Mouse (Mus musculus): ENCODE data around the gene Thoc3. TPM values are rescaled to one million over a fixed set of nuclear protein-coding genes. Genes with fewer than 3 reads are reported as not detected.

Thoc3 gene
- polyA plus RNA-seq, 1 experiment from 2014 or later, result 62.0 TPM

DNA sequence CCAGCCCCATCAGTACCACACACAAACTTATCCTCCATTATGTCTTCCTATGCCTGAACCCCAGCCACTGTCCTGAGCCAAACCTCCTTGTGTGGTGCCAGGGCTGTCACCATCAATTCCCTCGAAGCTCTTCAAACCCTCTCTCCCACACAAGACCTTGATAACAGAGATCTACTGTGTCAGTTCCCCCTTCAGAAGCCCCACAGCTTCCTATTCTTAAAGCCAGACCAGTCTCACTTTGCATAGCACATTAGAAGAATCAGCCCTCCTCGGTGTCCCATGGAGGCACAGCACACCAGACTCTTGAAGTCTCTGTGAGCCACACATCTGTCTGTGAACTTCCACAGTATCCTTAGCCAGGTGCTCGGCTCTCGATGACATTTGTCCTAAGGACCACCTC lies 55.9 kb downstream of the Thoc3 start:
- ATAC-seq (replicated peaks; ENCODE audit: insufficient number of reproducible peaks, insufficient read depth, low FRiP score, low read depth), result no peak
- H3K4me2 ChIP-seq, result no peak overlapping the region
- peaks cover 7% of the 10 kb centered on the region for H3K4me1 ChIP-seq (replicated peaks)
- 54% methylated on average over 4 of the region's 4 CpGs for WGBS
- H3K27ac ChIP-seq, result no peak overlapping the region
- no peaks in the 10 kb centered on the region; the same call in 1 of the 2 replicates for H3K27me3 ChIP-seq
- H3K9me3 ChIP-seq (replicated peaks), result no peaks in the 10 kb centered on the region
- H3K9ac ChIP-seq, result no peak overlapping the region
- no peak overlapping the region for H3K4me3 ChIP-seq
- no peaks in the 10 kb centered on the region for H3K36me3 ChIP-seq

DNA sequence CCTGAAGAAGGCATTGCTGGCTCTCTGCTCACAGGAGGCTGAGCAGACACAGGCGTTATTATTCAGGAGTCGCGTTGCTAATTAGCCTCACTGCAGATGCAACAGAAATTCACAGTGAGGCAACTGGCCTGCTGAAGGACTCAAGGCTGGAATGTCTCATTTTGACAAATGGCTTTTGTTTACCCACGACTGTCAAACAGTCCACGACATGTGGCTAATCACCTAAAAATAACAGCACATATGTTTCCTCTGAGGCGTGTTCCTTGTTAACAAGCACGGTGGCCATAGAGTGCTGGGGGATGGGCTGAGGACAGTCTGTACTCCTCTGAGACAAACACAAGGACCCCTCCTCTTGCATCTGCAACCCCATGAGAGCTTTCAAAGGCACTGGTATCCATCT lies 56.4 kb downstream of the Thoc3 start:
- Histone ChIP-seq H3K4me2 (no peak overlapping the region), H3K9ac (no peak overlapping the region), H3K27ac (no peak overlapping the region), H3K4me1 (replicated peaks) (peaks cover 7% of the 10 kb centered on the region), H3K9me3 (replicated peaks) (no peaks in the 10 kb centered on the region), H3K36me3 (no peaks in the 10 kb centered on the region), H3K4me3 (no peak overlapping the region), H3K27me3 (no peaks in the 10 kb centered on the region; the same call in 1 of the 2 replicates)
- ATAC-seq (replicated peaks; ENCODE audit: insufficient number of reproducible peaks, insufficient read depth, low FRiP score, low read depth), result no peak
- 11% methylated on average over 7 of the region's 7 CpGs for WGBS

- Histone ChIP-seq H3K36me3 (no peaks in the 10 kb centered on the region), H3K4me3 (no peak overlapping the region), H3K9ac (no peak overlapping the region), H3K9me3 (replicated peaks) (no peaks in the 10 kb centered on the region), H3K27me3 (no peaks in the 10 kb centered on the region; the same call in 1 of the 2 replicates), H3K4me2 (no peak overlapping the region), H3K27ac (no peak overlapping the region), H3K4me1 (replicated peaks) (peaks cover 7% of the 10 kb centered on the region)
- 93% methylated on average over 3 of the region's 3 CpGs for WGBS
- no peak for ATAC-seq (replicated peaks; ENCODE audit: insufficient number of reproducible peaks, insufficient read depth, low FRiP score, low read depth)
These were observed 57.0 kb downstream of the Thoc3 start for GRCm38 (mm10) chr13:54411656-54412055.

Other genes with a start within 250 kb of the Thoc3 start
- gene Cplx2, start 97.5 kb downstream of the Thoc3 start, polyA plus RNA-seq (2015; fragmentation: Nextera tagmentation; extraction: Ambion mirVana), result 1.9 and 2.2 TPM in 2 replicates
- 3.4 and 4.6 TPM in 2 replicates for gene Simc1, start 34.9 kb upstream of the Thoc3 start, polyA plus RNA-seq (2015; fragmentation: Nextera tagmentation; extraction: Ambion mirVana)
- 111 and 124 TPM in 2 replicates for gene 4833439L19Rik, start 96.6 kb upstream of the Thoc3 start, polyA plus RNA-seq (2015; fragmentation: Nextera tagmentation; extraction: Ambion mirVana)
- 16.4 and 21.1 TPM in 2 replicates for gene Arl10, start 106.2 kb upstream of the Thoc3 start, polyA plus RNA-seq (2015; fragmentation: Nextera tagmentation; extraction: Ambion mirVana)
- 45.5 and 52.0 TPM in 2 replicates for gene Nop16, start 121.2 kb upstream of the Thoc3 start, polyA plus RNA-seq (2015; fragmentation: Nextera tagmentation; extraction: Ambion mirVana)
- 246 and 315 TPM in 2 replicates for gene Higd2a, start 121.4 kb upstream of the Thoc3 start, polyA plus RNA-seq (2015; fragmentation: Nextera tagmentation; extraction: Ambion mirVana)
- 47.1 and 55.7 TPM in 2 replicates for gene Cltb, start 142.5 kb upstream of the Thoc3 start, polyA plus RNA-seq (2015; fragmentation: Nextera tagmentation; extraction: Ambion mirVana)
- gene Faf2, start 152.9 kb upstream of the Thoc3 start, polyA plus RNA-seq (2015; fragmentation: Nextera tagmentation; extraction: Ambion mirVana), result 38.3 and 48.9 TPM in 2 replicates
- 48.8 and 52.9 TPM in 2 replicates for gene Rnf44, start 225.1 kb upstream of the Thoc3 start, polyA plus RNA-seq (2015; fragmentation: Nextera tagmentation; extraction: Ambion mirVana)
- 0.04 and 0.06 TPM in 2 replicates for gene Cdhr2, start 232.6 kb upstream of the Thoc3 start, polyA plus RNA-seq (2015; fragmentation: Nextera tagmentation; extraction: Ambion mirVana)